Mouse (Mus musculus) natural killer cell, adult 2 months (primary cell): ENCODE measurements around the gene Ehhadh.
A peak's percentile ranks its signal among the peaks of the same experiment; 100 is the strongest.

Experiments
- DNase-seq, 2 experiments: peaks; one replicate each; pipeline ENCODE4 v3.0.0; 2022; ENCODE audit warnings: low spot score in 2 of 2

Gene Ehhadh

GRCm38 (mm10) chr16:21787516-21788353 is at the start of gene Ehhadh:
Gene Ehhadh, minus strand, starts transcription at chr16:21787807.
- DNase-seq, result peak; percentile 9 to 24

DNA sequence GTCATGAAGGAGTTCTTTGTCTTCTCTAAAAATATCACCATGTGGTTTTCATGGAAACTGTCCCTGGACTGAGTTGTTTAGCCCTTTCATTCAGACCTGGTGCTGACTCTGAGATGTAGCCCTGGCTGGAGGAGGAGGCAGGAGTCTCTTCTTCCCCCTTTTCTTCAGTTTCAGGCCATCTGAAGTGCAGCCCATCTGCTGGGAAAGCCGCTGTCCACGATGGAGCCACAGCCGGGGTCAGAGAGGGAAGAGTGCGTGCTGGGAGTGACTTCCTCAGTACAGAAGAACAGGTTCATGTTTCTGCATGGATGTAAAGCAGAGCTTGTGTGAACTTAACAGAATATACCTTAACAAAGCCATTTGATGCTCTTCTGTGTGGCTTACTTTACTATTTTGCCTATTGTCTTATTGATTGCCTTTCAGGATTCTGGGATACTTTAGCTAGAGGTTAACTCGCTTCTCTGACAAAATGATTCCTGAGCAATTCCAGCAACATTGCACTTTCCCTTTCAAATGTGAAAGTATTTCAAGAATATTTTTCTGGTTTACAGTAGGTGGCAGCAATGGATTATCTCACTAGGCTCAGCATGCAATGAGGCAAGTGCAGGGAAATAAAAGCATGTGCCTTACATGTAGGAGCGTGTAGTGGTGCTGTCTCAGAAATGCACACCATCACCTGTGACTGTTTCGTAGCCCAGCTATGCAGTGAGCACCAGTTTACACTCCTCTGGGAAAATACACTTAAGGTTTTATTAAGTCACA is 48.9 kb upstream of the Ehhadh start:
- DNase-seq, result no peak

GRCm38 (mm10) chr16:21835584-21835931 is 48.0 kb upstream of the Ehhadh start:
- DNase-seq, result no peak

GRCm38 (mm10) chr16:21834866-21835583 is 47.4 kb upstream of the Ehhadh start:
- no peak for DNase-seq

- DNase-seq, result no peak
Observed at GRCm38 (mm10) chr16:21833970-21834369, 46.4 kb upstream of the Ehhadh start.

DNA sequence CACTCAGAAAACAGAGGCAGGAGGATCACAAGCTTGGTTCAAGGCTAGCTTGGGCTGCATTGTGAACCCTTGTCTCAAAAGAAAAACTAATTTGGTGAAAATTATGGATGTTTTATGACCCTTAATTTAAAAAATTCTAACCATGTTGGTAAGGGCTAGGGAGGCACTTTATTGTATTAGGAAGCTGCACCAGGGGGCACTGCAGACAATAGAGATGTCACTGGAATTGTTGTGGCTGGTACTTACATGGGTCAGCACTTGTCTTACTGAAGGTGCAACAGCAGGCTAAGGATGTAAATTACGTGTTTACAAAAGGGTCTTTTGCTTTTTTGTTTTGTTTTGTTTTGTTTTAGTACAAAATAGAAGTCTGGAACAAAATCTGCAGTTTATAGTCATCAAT is 45.9 kb upstream of the Ehhadh start:
- DNase-seq, result no peak

GRCm38 (mm10) chr16:21831764-21832163 is 44.2 kb upstream of the Ehhadh start:
- no peak for DNase-seq

GRCm38 (mm10) chr16:21830784-21831183 is 43.2 kb upstream of the Ehhadh start:
- DNase-seq, result no peak

GRCm38 (mm10) chr16:21829711-21830110 is 42.1 kb upstream of the Ehhadh start:
- no peak for DNase-seq

DNA sequence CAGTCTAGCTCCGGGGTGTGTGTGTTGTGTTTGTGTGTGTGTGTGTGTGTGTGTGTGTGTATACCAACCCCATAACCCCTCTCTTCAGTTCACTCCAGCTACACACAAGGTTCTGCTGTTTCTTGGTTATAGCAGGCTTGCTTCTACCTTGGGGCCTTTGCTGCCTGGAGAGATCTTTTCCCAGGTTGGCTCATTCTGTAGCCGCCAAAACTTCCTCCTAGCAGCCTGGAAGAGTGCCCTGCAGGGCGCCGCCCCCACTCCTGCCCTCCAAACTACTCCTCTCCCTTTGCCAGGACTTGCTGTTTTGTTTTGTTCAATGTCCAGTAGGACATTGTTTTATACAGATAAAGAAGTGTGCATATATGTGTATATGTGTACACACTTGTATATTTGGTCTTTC is 40.0 kb upstream of the Ehhadh start:
- DNase-seq, result no peak

- no peak for DNase-seq
Observed at GRCm38 (mm10) chr16:21827153-21827552, 39.5 kb upstream of the Ehhadh start.

DNA sequence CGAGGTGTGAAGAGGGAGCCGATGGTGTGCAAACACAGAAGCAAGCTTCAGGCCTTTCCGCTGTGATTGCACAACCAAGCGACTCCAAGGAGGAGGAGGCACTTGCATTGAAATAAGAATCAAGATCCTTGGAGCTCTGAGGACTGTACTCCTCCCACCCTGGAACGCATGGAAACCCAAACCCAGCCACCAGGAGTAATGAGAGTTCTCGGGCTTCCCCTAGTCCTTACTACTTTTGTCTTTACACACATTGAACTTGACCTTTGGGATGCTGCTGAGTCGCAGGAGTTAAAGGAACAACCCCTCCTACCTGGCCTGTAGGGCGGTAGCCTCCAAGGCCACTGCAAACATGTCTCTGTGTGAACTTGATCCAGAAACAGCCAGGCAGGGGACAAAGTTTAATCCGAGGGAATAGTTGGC is 38.0 kb upstream of the Ehhadh start:
- DNase-seq, result no peak

DNA sequence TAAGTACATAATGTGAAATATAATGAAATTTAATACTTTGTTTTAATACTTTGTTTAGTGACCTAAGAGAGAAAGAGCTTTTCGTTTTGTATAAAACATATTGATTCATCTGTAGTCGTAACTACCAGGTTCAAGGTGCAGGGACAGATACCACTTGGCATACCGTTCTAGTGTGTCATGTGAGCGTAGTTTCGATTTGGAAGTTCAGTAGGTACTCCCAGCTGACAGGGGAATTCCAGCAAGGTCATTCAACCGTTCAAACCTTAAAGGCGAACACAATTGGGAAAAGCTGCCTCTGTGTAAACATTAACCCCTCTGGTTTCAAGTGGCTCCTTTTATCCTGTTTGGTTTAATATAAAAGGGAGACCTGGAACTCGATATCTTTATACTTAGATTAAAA is 31.0 kb upstream of the Ehhadh start:
- no peak for DNase-seq

GRCm38 (mm10) chr16:21818132-21818531 is 30.5 kb upstream of the Ehhadh start:
- DNase-seq, result no peak

GRCm38 (mm10) chr16:21815669-21816010 is 28.0 kb upstream of the Ehhadh start:
- no peak for DNase-seq

- peak in 1 of 2 experiments; percentile 18 for DNase-seq
Observed at GRCm38 (mm10) chr16:21814861-21815668, 27.5 kb upstream of the Ehhadh start.

- no peak for DNase-seq
Observed at GRCm38 (mm10) chr16:21813164-21813834, 25.7 kb upstream of the Ehhadh start.

GRCm38 (mm10) chr16:21807786-21808185 is 20.2 kb upstream of the Ehhadh start:
- peak in 1 of 2 experiments; percentile 34 for DNase-seq

DNA sequence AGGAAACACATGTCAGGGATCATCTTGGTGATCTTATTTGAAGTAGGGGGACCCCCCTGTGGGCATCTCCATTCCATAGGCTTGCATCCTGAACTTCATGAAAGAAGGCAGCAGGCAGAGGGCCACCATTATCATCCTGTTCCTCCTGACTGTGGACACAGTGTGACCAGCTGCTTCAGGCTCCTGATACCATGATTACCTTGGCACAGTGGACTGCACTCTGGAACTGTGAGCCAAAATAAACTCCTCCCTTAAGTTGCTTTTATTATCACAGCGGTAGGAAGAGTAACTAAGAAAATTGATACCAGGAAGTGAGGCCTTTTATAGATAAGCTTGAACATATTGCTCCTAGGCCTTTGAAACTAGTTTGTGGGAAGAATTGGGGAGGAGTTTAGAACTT is 19.3 kb upstream of the Ehhadh start:
- no peak for DNase-seq

DNA sequence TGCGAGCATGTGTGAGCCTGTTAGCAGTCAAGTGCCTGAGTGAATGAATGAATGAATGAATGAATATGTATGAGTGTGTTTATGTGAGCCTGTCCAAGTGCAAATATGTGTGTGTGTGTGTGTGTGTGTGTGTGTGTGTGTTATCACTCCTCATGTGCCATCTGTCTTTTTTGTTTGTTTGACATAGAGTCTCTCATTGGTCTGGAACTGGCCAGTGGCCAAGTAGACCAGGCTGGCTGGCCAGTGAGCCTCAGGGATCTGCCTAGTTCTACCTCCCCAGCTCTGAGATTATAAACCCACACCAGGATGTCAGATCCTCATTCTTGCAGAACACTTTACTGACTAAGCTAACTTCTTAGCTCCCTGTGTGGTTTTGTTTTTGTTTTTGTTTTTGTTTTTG is 16.7 kb upstream of the Ehhadh start:
- no peak for DNase-seq

- DNase-seq, result no peak
Observed at GRCm38 (mm10) chr16:21795071-21795470, 7.5 kb upstream of the Ehhadh start.
